Mouse (Mus musculus): ENCODE data around the gene Ttc9.

GRCm38 (mm10) chr12:81653344-81653743 lies 22.3 kb downstream of the Ttc9 start:
- TF ChIP-seq CTCF (IDR thresholded peaks at IDR 0.05; ENCODE audit: control insufficient read depth, insufficient read depth, low read length) (no peak), POLR2A (IDR thresholded peaks at IDR 0.05; ENCODE audit: borderline replicate concordance, control insufficient read depth, low read depth, low read length) (no peak)

Measured in bone marrow, adult 2 months (tissue).